Mouse (Mus musculus) monocyte, adult 2 months (primary cell): ENCODE measurements around the gene Kat2a.

ENCODE experiments used
- DNase-seq, 2 experiments: peaks; one replicate each; pipeline ENCODE4 v3.0.0; 2022; ENCODE audit warnings: low spot score in 2 of 2, low read depth in 1 of 2

Kat2a gene

DNA sequence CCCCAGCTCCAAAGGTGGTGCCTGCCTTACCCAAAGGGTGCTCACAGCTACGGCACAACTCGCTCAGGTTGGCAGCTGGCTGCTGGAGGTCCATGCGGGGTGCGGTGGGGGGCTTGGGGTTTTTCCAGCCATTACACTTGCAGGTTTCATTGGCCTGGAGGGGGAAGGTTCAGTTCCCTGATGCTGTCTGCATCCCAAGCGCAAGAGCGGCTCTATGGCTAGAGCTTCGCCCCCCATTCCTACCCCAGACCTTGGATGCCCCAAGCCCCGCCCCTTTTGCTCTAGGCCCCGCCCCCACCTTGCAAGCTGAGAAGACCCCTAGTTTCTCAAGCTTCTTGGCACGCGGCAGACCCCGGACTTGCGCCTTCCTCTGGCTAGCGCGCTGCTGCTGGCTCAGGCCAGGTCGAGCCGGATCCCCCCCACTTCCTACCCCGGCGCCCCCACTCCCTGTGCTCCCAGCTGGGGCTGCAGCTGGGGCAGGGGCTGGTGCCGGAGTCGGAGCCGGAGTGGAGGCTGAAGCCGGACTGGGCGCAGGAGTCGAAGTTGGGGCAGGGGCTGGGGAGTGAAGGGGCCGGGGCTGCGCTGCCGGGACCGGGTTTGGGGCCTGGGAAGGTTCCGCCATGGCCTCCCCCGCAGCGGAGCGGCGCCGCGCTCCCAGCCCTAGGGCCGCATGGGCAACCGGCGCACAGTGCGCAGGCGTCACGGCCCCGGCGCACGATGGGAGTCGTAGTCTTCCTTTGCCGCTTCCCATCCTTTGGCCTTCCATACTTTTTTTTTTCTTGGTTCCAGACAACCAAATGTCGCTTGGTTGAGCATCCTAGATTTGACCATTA is at the start of gene Kat2a:
Kat2a (minus strand) TSS at position 683 of the 833 bp plus-strand sequence.
- no peak for DNase-seq

DNA sequence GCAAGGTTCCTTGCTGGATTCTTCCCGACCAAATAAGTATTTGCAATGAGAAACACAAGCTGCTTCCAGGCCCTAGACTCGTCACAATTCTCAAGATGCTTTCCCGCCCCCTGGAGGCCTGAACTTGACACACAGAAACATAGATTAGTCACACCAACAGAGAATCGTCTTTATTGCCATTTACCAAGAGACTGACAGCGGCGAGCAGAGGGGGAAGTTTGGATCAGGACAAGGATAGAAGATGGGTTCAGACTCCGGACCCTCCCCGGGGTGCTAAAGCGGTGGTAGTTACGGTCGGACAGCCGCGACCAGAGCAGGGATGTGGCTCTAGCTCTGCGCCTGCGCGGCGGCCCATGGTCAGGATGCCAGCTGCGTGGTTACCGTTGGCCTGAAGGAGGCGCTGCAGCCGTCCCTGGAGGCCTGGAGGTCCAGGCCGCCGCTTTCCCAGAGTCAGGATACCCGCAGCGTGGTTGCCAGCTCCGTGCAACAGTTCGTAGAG is 49.3 kb upstream of the Kat2a start:
- DNase-seq, result peak; percentile 54 to 83

DNA sequence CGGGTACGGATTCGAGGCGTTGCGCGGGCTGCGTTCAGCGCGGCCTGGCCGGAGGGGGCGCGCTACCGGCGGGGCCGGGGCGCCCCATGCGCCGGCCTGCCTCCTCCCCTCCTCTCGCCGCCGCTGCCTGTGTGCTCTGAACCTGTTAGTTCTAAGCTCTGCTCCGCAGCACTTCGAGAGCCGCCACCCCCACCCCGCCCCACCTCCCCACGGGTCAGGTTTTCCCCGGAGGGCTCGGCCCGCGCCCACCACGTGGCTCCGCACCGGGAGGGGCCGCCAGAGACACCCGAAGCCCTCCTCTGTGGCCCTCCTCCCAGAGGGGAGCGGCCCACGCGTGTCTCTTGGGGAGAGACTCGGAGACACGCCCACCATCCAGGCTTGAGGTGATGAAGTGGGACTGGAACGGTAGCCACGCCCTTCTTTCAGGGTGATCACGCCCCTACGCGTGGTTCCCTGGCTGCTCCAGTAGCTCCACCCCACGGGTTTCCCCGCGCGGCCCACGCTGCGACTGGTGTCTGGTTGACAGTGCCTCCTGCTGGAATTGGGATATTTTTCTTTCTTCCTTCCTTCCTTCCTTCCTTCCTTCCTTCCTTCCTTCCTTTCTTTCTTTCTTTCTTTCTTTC is 47.5 kb upstream of the Kat2a start, which contains the start of gene Kcnh4:
Kcnh4 (minus strand) TSS at position 332 of the 623 bp plus-strand sequence.
- DNase-seq, result peak in 1 of 2 experiments; percentile 56

DNA sequence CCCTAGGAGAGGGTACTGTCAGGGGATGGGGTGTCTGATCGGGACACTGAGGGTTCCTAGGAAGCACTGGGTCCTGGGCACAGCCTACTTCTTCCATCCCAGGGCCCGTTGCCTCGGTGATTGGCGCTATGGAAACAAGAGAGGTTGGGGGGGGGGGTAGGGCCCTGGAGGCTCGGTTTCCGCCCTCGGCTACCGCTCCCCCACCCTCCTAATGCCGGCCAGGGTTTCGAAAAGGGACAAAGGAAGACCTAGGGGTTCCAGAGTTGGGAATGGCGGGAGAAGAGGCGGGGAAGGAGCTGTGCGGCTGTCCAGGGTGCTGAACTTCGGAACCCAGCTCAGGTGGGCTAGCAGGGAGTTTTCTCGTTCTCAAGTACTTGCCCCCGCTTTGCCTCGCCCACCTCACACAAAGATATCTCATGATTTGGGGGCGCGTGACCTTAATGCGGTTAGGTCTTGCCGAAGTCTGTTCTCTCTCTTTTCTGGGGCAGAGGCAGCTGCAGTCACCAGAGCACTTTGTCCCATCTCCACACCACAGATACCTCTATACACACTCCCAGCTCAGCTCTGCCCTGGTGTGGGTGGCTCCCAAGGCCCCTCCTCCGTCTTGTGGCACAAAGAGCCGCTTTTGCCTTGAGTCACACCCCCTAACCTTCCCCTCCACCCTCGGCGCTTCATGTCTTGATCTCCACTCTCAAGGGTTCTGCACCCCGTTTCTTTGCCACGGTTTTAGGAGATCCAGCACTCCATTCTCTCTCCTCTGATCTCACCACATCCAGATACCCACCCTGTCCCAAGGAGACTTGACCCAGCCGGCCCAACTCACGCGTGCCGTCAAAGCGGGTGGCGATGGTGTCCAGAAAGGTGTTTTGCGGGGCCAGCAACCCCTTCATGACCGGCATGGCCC is 46.7 kb upstream of the Kat2a start:
- DNase-seq, result no peak

DNA sequence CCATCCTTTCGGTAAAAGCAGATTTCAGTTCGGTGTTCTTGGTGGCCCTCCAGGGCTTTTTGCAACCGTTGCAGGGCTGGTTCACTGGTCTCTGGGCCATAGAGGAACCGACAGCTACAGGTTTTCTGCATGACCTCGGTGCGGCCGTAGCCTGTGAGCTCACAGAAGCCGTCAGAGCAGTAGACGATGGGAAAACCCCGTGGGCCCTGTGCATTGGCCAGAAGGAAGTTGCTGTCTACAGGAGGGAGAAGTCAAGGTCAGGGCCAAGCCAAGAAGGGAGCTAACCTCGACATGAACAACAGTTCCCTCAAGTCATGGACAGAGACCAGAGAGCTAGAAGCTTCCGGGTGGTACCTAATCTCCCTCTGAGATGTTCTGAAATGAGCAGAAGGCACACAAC is 45.3 kb upstream of the Kat2a start:
- no peak for DNase-seq

DNA sequence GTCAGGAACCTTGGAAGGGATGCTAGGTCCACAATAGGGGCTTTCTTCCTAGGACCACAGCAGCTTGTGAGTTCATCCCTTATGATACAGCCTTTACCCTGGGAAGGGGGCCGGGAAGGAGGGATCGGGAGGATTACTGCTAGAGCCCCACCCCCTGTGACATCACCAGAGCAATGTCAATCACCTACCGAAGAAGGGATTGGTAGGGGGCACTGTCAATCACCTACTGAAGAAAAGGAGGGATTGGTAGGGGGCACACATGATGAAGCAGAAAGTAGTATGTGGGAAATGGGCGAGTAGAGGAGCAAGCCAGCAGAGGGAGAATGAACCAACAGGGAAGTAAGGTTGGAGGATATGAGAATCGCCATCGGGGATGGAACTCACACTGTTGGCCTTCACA is 44.2 kb upstream of the Kat2a start:
- DNase-seq, result no peak

DNA sequence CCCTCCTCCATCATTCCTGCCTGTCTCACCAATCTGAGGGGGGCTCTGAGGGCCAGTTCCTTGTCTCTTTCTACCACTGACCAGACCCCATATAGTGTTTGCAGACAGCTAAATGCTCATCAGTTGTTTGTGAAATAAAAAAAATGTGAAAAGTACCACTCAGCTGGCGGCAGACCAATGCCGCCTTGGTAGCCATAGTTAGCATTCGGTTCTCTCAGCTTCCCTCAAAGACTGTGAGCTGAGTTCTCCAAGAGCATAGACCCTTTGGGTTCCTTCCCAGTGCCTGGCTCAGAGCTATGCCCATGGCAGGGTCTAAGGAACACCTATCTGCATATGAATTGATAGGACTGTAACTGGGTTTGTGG is 42.4 kb upstream of the Kat2a start:
- DNase-seq, result no peak

DNA sequence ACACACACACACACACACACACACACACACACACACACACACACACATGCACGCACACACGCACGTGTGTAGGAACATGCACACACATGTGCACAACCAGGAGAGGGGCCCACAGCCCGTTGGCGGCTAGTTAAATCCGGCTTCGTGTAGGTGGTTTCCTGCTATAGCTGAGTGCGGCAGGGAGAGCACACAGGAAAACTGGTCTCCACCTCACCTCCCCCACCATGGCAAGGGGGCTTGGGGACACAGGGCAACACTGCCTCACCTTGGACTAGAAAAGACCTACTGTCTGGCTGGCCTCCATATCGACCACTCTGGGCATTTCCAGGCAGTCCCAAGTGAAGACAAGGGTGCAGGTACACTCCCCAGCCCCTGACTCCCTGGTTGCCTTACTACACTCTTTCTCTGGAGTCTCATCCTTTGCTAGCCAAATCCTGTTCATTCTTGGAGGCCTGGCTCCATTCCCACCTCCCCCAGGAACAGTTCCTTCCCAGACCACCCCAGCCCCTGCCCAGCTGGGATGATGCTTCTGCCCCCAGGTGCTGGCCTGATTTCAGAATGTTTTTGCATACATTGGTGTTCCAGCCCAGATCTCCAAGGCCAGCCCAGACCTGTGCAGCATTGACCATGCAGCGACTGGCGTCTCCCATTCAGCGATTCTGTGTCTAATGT is 41.9 kb upstream of the Kat2a start:
- DNase-seq, result no peak

DNA sequence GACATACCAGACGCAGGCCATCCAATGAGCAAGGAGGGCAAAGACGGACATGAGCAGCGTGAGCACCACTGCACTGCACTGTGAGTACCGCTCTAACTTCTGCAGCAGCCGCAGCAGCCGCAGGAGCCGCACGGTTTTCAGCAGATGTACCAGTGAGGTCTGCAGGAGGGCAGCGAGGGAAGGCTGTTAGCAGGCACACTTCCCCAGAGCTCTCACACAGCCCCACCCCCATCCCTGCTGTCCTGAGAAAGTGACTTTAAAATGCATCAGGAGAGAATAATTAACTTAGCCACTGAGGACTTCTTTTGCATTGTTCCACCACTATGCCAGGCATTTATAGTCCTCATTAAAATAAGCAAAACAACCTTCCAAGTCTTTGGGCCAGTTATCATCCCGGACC is 40.0 kb upstream of the Kat2a start:
- no peak for DNase-seq

DNA sequence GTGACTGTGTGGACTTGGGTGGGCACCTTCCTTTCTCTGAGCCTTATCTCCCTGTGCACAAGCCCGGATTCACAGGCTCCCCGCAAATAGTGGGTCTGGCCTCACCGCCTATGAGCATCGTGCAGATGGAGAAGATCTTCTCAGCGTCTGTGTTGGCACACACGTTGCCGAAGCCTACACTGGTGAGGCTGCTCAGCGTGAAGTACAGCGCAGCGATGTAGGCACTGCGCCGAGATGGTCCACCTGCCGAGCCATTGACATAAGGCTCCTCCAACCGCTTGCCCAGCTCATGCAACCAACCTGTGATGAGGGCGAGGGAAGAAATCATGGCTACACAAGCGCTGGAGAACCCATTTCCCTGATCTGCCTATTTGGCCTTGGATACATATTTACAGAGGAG is 37.9 kb upstream of the Kat2a start:
- DNase-seq, result no peak

DNA sequence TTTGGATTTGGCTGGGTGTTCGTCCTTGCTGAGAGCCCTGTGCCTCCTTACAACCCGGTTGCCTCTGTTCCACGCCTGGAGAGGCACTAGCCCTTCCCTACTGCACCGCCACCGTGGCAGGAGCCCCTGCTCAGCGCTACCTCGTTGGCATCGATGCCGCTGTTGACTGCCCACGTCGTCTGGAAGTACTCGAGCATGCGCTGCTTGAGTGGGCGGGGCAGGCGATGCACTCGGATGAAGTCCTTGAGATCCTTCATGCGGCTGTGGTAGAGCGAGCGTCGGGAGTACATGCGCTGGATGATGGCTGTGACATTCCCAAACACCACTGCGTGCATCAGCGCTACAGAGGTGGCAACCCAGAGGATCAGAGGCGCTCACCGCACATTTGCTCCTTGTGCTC is 37.2 kb upstream of the Kat2a start:
- no peak for DNase-seq

DNA sequence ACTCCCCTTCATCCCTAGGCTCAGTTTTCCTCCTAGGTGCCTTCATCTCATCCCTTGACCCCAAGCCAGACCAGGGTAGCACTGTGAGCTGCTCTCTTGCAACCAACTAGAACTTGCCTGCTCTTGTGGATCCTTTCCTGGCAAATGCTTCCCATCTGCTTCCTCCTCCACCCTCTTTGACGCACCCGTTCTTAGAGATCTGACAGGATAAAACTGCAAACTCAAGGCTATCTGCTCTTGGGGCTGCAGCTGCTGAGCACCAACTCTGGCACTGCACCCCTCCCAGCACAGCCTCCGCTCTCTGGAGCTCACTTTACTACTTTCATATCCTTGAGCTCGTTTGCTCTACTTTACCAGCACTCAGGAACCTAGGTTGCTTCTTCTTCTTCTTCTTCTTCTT is 36.4 kb upstream of the Kat2a start:
- no peak for DNase-seq

DNA sequence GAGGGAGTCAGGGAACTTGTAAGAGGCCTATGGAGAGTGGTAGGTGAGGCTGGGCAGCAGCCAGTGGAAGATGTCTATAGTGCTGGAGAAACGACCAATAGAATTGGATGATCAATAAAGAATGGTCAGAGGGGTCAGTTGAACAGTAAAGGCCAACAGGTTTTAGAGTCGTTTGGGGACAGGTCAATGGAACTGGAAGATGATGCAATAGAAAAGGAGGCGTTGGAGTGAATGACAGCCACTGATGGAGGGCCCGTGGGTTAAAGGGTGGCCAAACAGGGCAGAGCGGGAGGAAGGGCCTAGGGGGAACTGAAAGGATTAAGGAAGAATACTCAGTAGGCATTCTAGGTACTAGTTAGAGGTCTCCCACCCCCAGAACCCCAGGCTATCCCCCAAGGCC is 34.8 kb upstream of the Kat2a start:
- DNase-seq, result no peak

DNA sequence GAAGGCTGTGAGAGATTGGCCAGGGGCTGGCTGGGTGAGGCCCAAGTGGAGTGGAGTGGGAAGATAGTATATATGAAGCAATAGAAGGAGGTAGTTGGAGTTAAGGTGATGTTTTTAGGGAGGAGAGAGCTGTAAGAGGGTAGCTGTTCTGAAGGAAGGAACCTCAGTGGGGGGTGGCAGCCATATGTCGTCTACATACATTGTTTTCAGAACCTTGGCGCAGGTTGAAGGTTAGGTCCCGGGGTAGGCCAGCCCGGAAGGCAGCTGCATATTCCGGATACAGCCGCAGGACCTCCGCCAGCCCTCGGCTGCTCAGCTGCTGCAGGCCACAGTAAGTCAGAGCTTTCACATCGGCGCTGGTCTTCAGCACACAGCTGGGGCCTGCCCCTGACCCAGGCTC is 34.3 kb upstream of the Kat2a start:
- DNase-seq, result no peak

DNA sequence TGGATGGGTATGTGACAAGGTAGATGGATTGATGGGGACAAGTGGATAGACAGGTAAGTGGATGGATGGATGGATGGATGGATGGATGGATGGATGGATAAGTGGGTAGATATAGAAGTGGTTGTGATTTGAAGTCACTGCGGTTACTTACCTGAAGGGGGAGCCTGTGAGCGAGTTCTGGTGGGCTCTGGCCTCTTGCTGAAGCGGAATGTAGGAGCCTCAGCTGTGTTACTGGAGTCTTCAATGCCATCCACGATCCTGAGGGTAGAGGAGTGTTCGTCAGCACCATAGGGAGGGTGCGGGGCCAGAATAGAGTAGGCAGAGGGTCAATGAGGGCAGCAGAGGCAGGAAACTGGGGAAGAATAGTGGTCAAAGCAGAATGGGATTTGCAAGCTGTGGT is 32.8 kb upstream of the Kat2a start:
- no peak for DNase-seq

DNA sequence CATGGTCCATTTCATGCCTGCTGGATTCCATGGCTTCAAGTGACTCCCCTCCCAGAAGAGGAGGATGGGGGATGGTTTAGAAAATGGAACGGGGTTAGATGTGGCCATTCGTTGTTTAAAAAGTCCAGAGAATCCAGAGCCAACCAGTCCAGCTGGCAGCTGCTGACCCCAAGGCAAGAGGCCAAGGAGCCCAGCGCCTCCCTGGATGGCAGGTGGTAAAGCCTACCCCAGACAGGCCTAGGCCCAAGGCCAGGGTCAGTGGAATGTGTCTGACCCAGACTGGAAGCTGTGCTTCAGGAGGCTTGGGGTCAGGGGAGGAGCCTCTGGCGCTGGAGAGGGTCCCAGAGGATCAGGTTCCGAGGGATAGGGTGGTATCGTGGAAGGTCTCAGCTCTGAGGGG is 29.1 kb upstream of the Kat2a start:
- DNase-seq, result no peak

DNA sequence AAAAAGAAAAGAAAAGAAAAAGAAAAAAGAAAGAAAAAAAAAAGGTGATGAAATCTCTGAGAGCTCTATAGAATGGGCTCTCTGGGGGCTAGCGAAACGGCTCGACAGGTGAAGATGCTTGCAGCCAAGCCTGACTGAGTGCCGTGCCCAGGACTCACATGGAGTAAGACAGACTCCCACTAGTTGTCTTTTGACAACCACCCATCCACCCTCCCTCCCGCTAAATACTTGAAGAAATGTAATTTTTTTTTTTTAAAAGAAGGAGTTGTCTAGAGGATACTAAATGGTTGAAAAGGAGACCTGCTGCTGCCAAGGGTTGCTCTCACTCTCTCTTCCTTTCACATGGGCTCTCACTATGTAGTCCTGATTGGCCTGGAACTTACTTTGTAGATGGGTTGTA is 26.5 kb upstream of the Kat2a start:
- DNase-seq, result no peak

DNA sequence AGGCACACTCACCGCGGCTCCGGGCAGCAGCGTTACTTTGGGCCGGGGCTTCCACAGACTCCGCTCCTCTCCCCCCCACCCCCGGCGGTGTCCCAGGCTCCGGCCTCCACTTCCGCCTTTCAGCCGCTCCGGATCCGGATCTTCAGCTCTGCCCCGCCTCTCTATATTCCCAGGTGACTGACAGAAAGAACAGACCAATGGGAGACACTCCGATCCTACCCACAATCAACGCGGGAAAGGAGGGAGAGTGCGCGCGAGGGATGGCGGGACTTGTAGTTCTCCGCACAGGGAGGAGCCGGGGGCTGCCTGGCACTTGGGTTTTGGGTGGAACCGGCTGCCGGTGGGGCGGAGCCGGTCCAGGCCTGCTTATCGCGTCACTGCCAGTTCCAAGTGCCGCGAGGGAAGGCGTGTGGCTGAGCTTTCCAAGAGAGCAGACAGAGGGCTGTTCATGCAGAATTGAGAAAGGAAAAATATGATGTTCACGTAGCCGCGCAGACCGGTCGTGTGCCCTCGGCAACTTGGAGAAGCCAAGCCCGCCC is 25.9 kb upstream of the Kat2a start, which contains the start of gene Rab5c:
Rab5c (minus strand) TSS at position 150 of the 539 bp plus-strand sequence.
- peak; percentile 96 to 99 for DNase-seq

DNA sequence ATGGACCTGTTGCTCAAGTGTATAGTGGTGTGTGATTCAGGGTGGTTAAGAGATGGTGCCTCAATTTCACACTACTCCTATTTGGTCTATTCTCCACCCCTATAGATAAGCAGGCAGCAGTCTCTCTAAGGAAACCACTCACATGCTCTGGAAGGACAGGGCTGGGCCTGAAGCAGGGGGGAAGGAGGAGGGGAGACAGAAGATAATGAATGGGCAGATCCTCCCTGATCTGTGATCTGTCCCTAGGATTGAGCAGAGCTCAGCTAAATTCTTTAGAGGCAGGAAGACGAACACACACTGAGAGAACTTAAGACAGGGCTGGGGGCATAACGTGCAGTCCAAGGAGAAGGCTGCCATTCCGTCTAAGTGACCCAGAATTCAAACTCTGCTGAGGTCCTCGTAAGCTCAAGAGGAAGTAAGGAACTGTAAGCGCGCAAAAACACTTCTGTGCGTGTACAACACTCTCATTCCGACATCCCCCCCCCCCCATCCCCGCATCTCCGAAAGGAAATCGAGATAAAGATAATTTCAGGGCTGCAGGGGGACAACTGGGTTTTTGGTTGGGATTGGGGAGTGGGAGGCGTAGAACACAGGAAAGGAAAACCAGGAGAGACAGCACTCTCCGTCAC is 25.0 kb upstream of the Kat2a start:
- no peak for DNase-seq

DNA sequence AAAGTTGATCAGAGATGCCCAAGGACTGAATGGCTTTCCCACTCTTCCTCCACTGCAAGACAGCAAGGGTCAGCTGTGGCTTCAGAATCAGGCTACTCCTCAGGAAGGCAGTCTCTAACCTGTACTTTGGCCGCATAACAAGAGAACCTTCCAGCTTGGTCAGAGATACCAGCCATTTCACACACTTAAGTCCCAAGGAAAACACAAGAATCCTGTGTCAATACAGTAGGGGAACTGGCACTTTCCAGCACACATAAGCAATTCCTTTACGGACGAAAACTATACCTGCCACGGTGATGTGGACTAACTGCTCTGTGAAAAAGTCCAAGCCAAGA is 24.4 kb upstream of the Kat2a start:
- no peak for DNase-seq
